Mouse (Mus musculus): ENCODE results near the gene Stat5a. TPM values are rescaled to one million over a fixed set of nuclear protein-coding genes. Genes with fewer than 3 reads are reported as not detected.

The Stat5a gene
- polyA plus RNA-seq, 1 experiment, result 3.6 TPM

DNA sequence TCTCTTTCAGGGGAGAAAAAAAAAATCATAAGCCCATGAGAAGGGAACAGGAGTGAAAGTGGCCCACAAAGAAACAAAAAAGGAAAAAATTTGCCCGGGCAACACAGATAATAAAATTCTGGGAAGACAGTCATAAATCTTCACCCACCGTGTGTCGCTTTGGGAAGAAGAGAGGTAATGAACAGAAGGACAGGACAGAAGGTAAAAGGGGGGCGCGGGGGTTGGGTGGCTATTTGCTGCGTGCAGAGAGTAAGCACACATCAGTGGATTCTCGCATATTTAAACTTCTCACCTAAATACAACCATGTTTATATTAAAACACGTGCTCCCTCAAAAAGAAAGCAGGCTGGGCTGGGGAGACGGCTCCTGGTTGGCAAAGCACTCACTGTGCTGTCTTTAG, 41.8 kb upstream of the Stat5a start:
- Histone ChIP-seq H3K4me3 (ENCODE audit: low read depth, low read length) (no peak overlapping the region), H3K36me3 (ENCODE audit: control insufficient read depth, insufficient read depth, low read length, poor library complexity, severe bottlenecking) (no peaks in the 10 kb centered on the region), H3K4me1 (ENCODE audit: control insufficient read depth, insufficient read depth, low read length) (no peaks in the 10 kb centered on the region), H3K27ac (ENCODE audit: insufficient read depth, low read length) (no peak overlapping the region), H3K9ac (ENCODE audit: low read depth, poor library complexity, severe bottlenecking) (no peak overlapping the region), H3K27me3 (ENCODE audit: control insufficient read depth, insufficient read depth, low read length, poor library complexity, severe bottlenecking) (no peaks in the 10 kb centered on the region), H3K9me3 (replicated peaks; ENCODE audit: control insufficient read depth, insufficient read depth, low read length, poor library complexity, severe bottlenecking) (no peaks in the 10 kb centered on the region)
- TF ChIP-seq POLR2A (IDR thresholded peaks at IDR 0.05; ENCODE audit: insufficient read depth, low read length) (no peak), EP300 (IDR thresholded peaks at IDR 0.05; ENCODE audit: insufficient read depth, low read depth, low read length) (no peak), CTCF (IDR thresholded peaks at IDR 0.05; ENCODE audit: low read depth, low read length) (no peak)

DNA sequence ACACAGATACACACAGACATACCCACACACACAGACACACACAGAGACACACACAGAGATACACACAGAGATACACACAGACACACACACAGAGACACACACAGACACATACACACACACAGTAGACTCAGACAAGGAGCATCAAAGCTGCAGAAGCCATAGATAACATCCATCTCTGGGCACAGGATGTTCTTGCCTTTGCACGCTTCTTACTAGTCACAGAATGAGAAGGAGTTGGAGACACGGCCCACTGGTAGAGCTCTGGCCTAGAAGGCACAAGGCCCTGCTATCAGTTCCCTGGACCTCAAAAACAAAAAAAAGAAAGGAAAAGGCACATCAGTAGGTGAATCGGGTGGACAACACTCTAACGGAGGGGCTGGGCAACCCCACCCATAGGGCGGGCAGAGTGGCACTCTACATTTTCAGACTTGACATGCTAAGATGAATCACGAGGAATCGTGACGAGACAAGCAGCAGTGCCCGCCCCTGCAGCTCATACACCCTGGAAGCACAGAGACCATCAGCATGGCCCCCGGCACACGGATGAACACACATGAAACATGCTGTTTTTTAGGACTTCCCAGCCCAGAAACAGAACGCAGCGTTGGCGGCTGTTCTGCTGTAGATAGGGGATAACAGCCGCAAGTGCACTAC, 40.7 kb upstream of the Stat5a start:
- no peak overlapping the region for H3K4me3 ChIP-seq (ENCODE audit: low read depth, low read length)
- no peak overlapping the region for H3K27ac ChIP-seq (ENCODE audit: insufficient read depth, low read length)
- no peak for TF ChIP-seq CTCF (IDR thresholded peaks at IDR 0.05; ENCODE audit: low read depth, low read length)
- no peak for TF ChIP-seq EP300 (IDR thresholded peaks at IDR 0.05; ENCODE audit: insufficient read depth, low read depth, low read length)
- no peak for TF ChIP-seq POLR2A (IDR thresholded peaks at IDR 0.05; ENCODE audit: insufficient read depth, low read length)
- no peaks in the 10 kb centered on the region for H3K9me3 ChIP-seq (replicated peaks; ENCODE audit: control insufficient read depth, insufficient read depth, low read length, poor library complexity, severe bottlenecking)
- H3K9ac ChIP-seq (ENCODE audit: low read depth, poor library complexity, severe bottlenecking), result no peak overlapping the region
- H3K36me3 ChIP-seq (ENCODE audit: control insufficient read depth, insufficient read depth, low read length, poor library complexity, severe bottlenecking), result no peaks in the 10 kb centered on the region
- H3K4me1 ChIP-seq (ENCODE audit: control insufficient read depth, insufficient read depth, low read length), result no peaks in the 10 kb centered on the region
- H3K27me3 ChIP-seq (ENCODE audit: control insufficient read depth, insufficient read depth, low read length, poor library complexity, severe bottlenecking), result no peaks in the 10 kb centered on the region

- H3K27me3 ChIP-seq (ENCODE audit: control insufficient read depth, insufficient read depth, low read length, poor library complexity, severe bottlenecking), result no peaks in the 10 kb centered on the region
- H3K9me3 ChIP-seq (replicated peaks; ENCODE audit: control insufficient read depth, insufficient read depth, low read length, poor library complexity, severe bottlenecking), result no peaks in the 10 kb centered on the region
- no peak overlapping the region for H3K4me3 ChIP-seq (ENCODE audit: low read depth, low read length)
- H3K9ac ChIP-seq (ENCODE audit: low read depth, poor library complexity, severe bottlenecking), result no peak overlapping the region
- no peaks in the 10 kb centered on the region for H3K36me3 ChIP-seq (ENCODE audit: control insufficient read depth, insufficient read depth, low read length, poor library complexity, severe bottlenecking)
- TF ChIP-seq POLR2A (IDR thresholded peaks at IDR 0.05; ENCODE audit: insufficient read depth, low read length) (no peak), CTCF (IDR thresholded peaks at IDR 0.05; ENCODE audit: low read depth, low read length) (no peak), EP300 (IDR thresholded peaks at IDR 0.05; ENCODE audit: insufficient read depth, low read depth, low read length) (no peak)
- no peak overlapping the region for H3K27ac ChIP-seq (ENCODE audit: insufficient read depth, low read length)
- no peaks in the 10 kb centered on the region for H3K4me1 ChIP-seq (ENCODE audit: control insufficient read depth, insufficient read depth, low read length)
Measured at GRCm38 (mm10) chr11:100819048-100819447, 40.1 kb upstream of the Stat5a start.

DNA sequence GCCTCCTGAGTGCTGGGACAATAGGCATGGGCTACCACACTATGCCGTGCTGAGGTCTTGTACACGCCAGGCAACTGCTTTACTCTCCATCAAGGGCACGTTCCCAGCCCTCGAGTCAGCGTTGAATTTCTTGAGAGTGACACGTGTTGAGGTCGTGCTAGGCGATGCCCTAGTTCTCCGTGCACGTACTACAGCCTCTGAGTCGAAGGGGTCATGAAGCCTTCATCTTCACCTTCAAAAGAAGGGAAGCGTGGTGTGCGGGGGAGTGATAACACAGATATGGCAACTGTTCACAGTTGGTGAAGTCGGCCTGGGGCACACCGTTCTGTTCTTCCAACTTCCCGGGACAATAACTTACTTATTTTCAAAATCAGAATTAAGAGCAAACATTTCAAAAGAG, 39.5 kb upstream of the Stat5a start:
- TF ChIP-seq EP300 (IDR thresholded peaks at IDR 0.05; ENCODE audit: insufficient read depth, low read depth, low read length) (no peak), CTCF (IDR thresholded peaks at IDR 0.05; ENCODE audit: low read depth, low read length) (no peak), POLR2A (IDR thresholded peaks at IDR 0.05; ENCODE audit: insufficient read depth, low read length) (no peak)
- H3K36me3 ChIP-seq (ENCODE audit: control insufficient read depth, insufficient read depth, low read length, poor library complexity, severe bottlenecking), result no peaks in the 10 kb centered on the region
- H3K4me1 ChIP-seq (ENCODE audit: control insufficient read depth, insufficient read depth, low read length), result no peaks in the 10 kb centered on the region
- no peak overlapping the region for H3K4me3 ChIP-seq (ENCODE audit: low read depth, low read length)
- H3K9ac ChIP-seq (ENCODE audit: low read depth, poor library complexity, severe bottlenecking), result no peak overlapping the region
- H3K27me3 ChIP-seq (ENCODE audit: control insufficient read depth, insufficient read depth, low read length, poor library complexity, severe bottlenecking), result no peaks in the 10 kb centered on the region
- H3K9me3 ChIP-seq (replicated peaks; ENCODE audit: control insufficient read depth, insufficient read depth, low read length, poor library complexity, severe bottlenecking), result no peaks in the 10 kb centered on the region
- H3K27ac ChIP-seq (ENCODE audit: insufficient read depth, low read length), result no peak overlapping the region

DNA sequence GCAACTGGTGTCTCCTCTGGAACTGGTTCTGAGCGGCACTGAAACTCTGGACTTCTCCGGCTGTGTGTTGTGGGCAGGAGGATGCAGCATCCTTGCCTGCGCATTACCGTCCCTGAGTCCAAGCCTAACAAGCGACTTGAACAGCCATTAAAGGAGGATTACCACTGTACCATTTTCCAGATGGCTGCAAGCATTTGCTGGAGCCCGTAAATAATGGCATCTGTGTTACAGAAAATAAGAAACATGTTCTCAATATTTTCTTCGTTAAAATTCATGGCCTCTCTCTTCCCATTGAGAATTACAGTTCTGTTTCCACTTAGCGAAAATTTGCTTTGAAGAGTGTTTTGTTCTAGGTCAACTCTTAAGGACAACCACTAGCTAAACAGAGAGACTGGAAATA, 39.1 kb upstream of the Stat5a start:
- H3K9me3 ChIP-seq (replicated peaks; ENCODE audit: control insufficient read depth, insufficient read depth, low read length, poor library complexity, severe bottlenecking), result no peaks in the 10 kb centered on the region
- H3K4me3 ChIP-seq (ENCODE audit: low read depth, low read length), result no peak overlapping the region
- no peak overlapping the region for H3K27ac ChIP-seq (ENCODE audit: insufficient read depth, low read length)
- no peaks in the 10 kb centered on the region for H3K4me1 ChIP-seq (ENCODE audit: control insufficient read depth, insufficient read depth, low read length)
- no peaks in the 10 kb centered on the region for H3K27me3 ChIP-seq (ENCODE audit: control insufficient read depth, insufficient read depth, low read length, poor library complexity, severe bottlenecking)
- TF ChIP-seq EP300 (IDR thresholded peaks at IDR 0.05; ENCODE audit: insufficient read depth, low read depth, low read length) (no peak), CTCF (IDR thresholded peaks at IDR 0.05; ENCODE audit: low read depth, low read length) (no peak), POLR2A (IDR thresholded peaks at IDR 0.05; ENCODE audit: insufficient read depth, low read length) (no peak)
- H3K9ac ChIP-seq (ENCODE audit: low read depth, poor library complexity, severe bottlenecking), result no peak overlapping the region
- no peaks in the 10 kb centered on the region for H3K36me3 ChIP-seq (ENCODE audit: control insufficient read depth, insufficient read depth, low read length, poor library complexity, severe bottlenecking)

DNA sequence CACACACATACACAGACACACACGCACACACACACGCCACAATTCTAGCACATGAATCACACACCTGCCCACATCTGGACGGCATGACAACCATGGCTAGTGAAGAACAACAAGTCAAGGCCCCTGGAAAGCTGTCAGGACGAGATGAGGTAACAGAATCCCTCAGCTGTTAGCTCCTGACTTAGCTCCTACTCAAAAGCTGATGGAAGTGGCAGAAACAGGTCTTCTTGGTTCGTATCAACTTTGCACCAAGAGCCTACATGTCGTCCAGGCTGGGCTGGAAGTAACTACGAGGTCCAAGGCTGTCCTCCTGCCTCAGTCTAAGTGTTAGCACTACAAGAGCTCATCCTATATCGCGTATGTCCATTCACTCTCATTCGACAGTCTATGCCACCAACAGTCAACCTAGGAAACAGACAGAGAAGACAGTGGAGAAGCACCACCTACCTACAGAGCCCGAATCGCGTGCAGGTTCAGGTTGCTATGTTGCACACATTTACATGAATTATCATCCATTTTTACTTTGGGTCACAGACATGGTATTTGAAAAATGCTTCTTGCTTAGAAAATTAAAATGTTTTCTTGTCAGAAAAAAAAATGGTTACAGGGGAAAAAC, 37.4 kb upstream of the Stat5a start:
- H3K4me3 ChIP-seq (ENCODE audit: low read depth, low read length), result no peak overlapping the region
- H3K36me3 ChIP-seq (ENCODE audit: control insufficient read depth, insufficient read depth, low read length, poor library complexity, severe bottlenecking), result no peaks in the 10 kb centered on the region
- no peak overlapping the region for H3K27ac ChIP-seq (ENCODE audit: insufficient read depth, low read length)
- H3K4me1 ChIP-seq (ENCODE audit: control insufficient read depth, insufficient read depth, low read length), result no peaks in the 10 kb centered on the region
- H3K9ac ChIP-seq (ENCODE audit: low read depth, poor library complexity, severe bottlenecking), result no peak overlapping the region
- no peaks in the 10 kb centered on the region for H3K9me3 ChIP-seq (replicated peaks; ENCODE audit: control insufficient read depth, insufficient read depth, low read length, poor library complexity, severe bottlenecking)
- H3K27me3 ChIP-seq (ENCODE audit: control insufficient read depth, insufficient read depth, low read length, poor library complexity, severe bottlenecking), result no peaks in the 10 kb centered on the region
- TF ChIP-seq POLR2A (IDR thresholded peaks at IDR 0.05; ENCODE audit: insufficient read depth, low read length) (no peak), CTCF (IDR thresholded peaks at IDR 0.05; ENCODE audit: low read depth, low read length) (no peak), EP300 (IDR thresholded peaks at IDR 0.05; ENCODE audit: insufficient read depth, low read depth, low read length) (no peak)

All from ES-Bruce4 (cell line).